Mouse (Mus musculus): ENCODE measurements at regions not wholly inside any gene's neighbourhood (a gene's known extent, or its start where the extent isn't known, plus 50 kb on each side); places are given as distances from the start of the nearest gene placed in this dataset.

DNA sequence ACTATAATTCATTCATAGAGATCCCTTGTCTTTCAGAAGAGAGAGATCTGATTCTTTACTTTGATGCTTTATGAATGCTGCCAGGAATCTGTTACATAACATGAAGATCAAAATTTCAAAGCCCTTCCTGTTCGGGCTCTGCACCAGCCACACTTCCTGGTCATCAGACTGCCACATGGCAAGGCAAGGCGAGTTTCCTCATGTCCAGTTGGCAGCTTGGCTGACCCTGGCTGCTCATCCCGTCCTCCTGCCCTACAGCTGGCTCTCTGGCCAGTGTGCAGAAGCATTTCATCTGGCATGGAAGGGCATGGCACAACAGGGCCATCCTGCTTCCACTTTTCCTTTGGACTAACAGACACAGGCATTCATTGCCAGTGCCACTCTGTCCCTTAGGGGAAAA, 292.2 kb upstream of the Slc24a5 start:
- peak; percentile 51 to 75 for DNase-seq (ENCODE audit: low spot score in 2 of 2)

DNA sequence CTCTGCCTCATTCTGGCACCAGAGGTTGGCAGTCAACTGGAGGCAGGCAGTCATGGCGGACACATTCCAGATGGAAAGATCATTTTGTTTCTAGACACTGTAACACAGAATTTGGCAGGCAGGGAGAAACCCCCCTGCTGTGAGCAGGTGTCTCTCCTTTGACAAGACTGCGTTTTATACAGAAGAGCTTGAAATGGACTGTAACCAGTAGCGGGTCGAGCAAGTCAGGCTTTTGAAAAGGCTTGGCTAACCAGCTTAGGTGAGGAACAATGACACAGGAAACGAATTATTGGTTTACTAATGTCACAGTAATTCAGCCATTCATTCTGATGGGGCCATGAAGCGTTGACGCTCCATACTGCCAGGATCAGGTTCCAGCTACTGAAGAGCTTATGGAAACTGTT, 275.3 kb upstream of the Slc24a5 start:
- DNase-seq (ENCODE audit: low spot score in 2 of 2): no peak

GRCm38 (mm10) chr2:124811709-124812108, 256.2 kb upstream of the Slc24a5 start:
- DNase-seq (ENCODE audit: low spot score in 2 of 2): no peak

- no peak for DNase-seq (ENCODE audit: low spot score in 2 of 2)
Observed at GRCm38 (mm10) chr2:124816814-124817213, 251.1 kb upstream of the Slc24a5 start.

DNA sequence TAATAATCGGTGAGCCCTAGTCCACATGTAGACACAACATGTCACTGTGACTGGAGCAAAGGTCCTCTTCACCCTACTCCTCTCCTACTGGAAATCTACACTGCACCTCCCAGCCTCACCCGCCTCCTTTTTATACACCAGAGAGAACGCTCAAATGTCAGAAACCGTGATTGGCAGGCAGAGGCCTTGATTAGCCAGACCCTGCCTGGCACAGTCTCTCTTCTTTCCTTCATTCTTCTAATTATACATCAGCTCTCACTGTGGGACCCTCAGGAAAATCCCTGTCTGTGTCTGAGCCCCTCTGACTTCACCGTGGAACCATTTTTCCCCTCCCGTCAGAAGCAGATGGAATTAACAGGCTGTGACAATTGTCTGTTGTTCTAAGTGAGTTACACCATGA, 248.1 kb upstream of the Slc24a5 start:
- DNase-seq (ENCODE audit: low spot score in 2 of 2): no peak

DNA sequence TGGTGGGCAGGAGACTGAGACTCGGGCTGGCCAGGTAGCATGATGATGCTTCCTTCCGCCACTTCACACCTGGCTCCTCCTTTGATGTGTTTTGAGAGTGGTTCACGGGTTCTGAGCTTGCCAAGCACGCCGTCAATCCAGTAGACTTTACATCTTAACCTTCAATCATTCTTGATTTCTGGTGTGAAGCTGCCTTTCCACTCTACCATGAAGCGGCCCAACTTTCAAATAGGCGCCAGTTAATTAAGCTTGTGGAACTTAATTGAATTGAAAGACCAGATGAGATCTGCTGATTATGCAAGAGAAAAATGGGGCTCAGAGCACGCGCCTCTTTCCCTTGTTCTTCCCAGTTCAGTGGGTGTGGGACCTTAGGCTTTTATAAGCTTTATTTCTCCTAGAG, 247.1 kb upstream of the Slc24a5 start:
- no peak for DNase-seq (ENCODE audit: low spot score in 2 of 2)

DNA sequence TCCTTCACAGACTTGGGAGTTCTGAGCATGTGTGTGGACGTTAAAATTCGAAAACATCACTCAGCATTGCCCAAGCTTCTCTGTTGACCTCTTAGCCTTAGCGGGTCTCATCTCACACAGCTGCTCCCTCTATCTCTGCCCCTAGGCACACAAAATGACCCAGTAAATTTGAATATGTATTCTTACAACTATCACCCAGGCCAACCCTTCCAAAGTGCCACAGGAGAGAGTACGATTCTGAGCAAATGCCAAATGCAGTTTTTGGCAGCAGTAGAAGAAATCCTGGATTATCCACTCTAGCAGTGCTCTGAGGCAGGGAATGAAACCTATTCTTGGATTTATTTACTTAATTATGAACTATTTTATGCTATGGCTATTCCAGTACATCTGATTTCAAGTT, 246.6 kb upstream of the Slc24a5 start:
- no peak for DNase-seq (ENCODE audit: low spot score in 2 of 2)

- no peak for DNase-seq (ENCODE audit: low spot score in 2 of 2)
Observed at GRCm38 (mm10) chr2:124848812-124849211, 219.1 kb upstream of the Slc24a5 start.

GRCm38 (mm10) chr2:124858504-124858903, 209.4 kb upstream of the Slc24a5 start:
- DNase-seq (ENCODE audit: low spot score in 2 of 2): peak; percentile 10 to 38

DNA sequence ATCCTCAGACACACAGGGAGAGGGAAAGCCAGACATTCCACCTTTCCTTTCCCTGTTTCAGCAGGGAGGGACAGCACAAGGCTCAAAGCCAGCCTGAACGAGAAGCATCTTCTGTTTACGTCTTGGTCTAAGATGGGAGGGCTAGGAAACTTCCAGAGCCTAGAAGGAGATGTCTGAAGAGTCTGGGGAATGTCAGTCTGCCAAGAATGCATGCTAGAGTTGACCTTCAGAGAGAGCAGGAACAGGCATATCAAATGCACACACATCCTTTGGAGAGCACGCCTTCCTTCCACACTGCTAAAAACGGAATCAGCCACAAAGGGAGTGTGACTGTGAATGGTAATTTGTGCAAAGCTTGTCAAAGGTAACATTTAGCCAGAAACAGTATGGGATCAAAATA, 179.7 kb upstream of the Slc24a5 start:
- no peak for DNase-seq (ENCODE audit: low spot score in 2 of 2)

DNA sequence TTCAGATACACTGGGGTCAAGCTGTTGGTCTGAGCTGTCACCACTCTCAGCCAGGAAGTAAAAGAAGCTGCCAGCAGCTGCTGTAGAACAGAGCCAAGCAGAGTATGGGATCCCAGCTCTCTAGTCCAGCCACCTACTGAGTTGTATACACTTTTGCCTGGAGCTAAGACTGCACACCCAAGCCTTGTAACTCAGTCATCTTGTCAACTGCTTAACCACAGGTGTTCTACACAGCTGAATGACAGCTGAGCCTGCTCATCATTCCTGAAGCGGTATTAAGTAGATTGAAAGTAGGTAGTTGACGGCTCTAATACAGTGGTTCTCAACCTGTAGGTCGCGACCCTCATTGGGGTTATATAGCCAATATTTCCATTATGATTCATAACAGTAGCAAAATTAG, 172.9 kb upstream of the Slc24a5 start:
- DNase-seq (ENCODE audit: low spot score in 2 of 2): peak in 1 of 2 experiments; percentile 29

DNA sequence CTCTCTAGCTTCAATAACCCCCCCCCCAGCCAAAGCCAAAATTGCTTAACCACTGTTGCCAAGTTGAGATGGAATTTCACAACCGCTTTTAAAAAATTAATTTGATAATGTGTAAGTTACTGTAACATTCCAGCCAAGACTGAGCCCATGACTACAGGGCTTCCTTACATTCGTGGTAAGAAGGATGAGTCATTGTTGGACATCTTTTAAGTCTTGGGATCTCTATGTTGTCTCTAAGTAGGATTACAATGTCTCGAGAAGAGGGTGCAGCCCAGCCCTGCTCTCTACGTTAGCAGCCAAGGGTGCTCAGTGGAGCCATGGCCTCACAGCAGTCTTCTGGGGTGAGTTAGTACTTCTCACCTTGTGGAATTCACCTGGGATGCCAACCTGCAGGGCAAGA, 164.4 kb upstream of the Slc24a5 start:
- no peak for DNase-seq (ENCODE audit: low spot score in 2 of 2)

- DNase-seq (ENCODE audit: low spot score in 2 of 2): no peak
Observed at GRCm38 (mm10) chr2:124905076-124905475, 162.8 kb upstream of the Slc24a5 start.

DNA sequence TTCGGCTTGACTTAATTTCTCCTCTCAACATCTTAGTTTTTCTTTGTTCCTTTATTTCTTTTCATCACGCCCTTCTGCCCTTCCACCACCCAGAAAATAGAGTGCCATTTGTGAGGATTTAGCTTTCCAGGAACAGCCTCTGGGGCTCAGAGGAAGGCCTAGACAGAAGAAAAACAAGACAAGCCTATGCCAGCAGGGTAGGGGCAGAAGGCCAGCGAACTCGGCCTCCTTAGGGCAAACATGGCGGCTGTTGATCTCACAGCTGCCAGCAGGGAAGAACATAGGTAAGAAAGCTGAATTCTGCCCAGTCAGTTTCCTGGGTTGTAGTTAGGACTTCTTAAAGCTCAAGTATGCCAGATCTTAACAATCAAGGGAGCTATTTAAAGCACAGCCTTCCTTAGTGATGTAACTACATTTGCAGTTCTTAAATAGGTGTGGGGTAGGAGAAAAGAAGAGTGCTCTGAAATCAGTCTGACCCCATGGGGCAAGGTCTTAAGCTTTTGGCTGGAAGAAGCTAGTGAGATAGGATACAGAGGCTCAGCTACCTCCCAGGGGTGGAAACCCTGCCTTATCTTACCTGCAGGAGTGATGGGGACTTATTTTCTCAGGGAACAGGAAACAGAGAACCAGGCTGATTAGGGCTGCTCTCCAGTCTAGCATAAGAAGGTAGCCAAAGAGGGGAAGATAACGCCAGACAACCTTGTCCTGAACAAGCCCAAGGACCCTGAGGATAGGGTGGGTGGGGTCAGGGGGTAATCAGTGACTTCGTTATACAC, 148.8 kb upstream of the Slc24a5 start:
- DNase-seq (ENCODE audit: low spot score in 2 of 2): no peak

DNA sequence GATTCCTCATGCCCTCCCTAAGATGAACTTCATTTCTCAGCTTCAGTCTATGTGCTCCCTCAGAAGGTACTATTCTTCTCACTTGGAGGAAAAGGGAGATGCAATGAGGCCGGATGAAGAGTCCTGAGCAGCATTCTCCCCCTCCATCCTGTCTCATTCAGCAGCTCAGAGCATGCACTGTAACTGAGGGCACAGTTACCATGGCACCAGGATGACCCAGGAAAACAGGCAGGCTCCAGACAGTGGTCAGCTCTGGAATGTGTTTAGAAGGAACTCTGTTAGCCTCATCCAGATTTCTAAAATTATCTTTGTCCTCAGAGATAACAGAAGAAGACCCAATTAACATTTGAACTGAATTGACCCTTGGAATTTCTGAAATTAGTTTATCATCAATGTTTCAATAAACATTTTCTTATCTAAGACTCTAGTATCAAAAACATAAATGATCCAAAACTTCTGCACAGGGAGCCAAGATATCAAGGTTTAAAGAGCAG, 148.1 kb upstream of the Slc24a5 start:
- DNase-seq (ENCODE audit: low spot score in 2 of 2): no peak

DNA sequence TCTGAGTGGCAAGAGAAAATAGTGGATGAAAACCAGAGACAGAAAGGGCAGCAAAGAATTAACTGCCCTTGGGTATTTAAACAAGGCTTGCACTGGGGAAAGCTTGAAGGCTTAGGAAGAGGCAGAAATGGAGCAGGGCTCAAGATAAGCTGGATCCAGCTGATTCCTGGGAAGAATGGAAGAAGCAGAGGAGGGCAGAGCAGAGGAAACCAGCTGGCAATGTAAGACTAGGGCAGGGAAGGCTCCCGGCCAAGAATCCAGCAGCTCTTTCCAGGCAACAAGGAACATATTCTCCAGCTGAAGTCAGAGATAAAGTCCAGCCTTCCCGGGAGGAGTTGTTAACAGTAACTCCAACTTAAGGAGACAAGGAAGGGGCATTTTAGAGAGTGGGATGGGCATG, 147.7 kb upstream of the Slc24a5 start:
- DNase-seq (ENCODE audit: low spot score in 2 of 2): no peak

DNA sequence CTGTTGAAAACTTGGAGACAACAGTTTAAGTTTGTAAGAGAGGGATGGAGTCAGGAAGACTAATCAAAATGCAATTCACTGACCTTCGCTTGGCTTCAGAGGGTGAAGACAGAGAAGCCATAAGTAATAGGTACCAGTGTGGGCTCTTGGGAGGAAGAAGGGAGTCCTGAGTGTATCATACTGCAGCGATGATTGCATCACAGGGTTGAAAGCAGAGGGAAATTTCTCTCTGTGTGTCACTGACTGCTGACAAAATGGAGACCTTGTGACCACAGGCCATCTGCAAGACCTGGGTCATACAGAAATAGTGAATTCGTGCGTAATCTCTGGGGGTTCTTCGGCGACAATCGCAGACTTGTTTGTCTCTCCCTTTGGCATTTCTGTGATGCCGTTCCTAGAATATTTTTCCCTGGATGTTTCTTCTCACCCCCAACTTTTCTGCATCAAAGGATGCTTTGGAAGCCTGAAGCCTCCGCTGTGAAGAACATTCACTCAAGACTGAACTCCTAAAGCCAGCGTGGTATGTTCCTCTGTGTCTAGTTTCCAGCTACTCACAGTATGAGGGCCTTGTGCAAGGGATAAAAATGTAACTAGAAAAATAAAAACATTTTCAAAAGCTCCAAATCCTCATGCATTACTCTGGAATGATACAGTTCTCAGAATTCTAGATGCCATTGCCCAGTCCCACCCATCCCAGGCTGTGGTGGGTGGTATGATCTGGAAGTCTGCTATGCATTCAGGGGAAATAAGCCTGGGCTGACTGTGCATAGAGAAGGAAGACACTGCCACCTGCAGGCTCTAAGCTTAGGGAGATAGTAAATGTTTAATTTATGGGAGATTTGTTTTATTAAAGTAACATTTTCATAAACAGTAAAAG, 139.8 kb upstream of the Slc24a5 start:
- peak; percentile 15 to 17 for DNase-seq (ENCODE audit: low spot score in 2 of 2)

DNA sequence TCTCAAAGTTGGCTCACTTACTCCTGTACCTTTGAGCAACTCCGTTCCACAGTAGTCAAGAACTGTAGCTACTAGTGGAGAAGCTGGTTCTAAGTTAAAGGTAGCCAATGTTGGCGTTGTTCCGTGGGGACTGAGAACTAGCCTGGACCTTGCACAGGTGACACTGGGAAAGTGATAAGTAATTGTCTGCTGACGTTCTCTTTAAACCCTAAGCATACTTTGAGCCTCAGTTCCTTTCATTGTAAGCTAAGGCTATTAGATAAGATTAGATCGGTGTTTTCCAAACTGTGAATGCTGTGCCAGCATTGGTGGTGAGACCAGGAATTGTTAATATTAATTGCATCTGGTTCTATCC, 139.2 kb upstream of the Slc24a5 start:
- no peak for DNase-seq (ENCODE audit: low spot score in 2 of 2)

- no peak for DNase-seq (ENCODE audit: low spot score in 2 of 2)
Observed at GRCm38 (mm10) chr2:124930719-124931118, 137.2 kb upstream of the Slc24a5 start.

GRCm38 (mm10) chr2:124932566-124932965, 135.4 kb upstream of the Slc24a5 start:
- DNase-seq (ENCODE audit: low spot score in 2 of 2): no peak

GRCm38 (mm10) chr2:124933876-124934275, 134.0 kb upstream of the Slc24a5 start:
- no peak for DNase-seq (ENCODE audit: low spot score in 2 of 2)

DNA sequence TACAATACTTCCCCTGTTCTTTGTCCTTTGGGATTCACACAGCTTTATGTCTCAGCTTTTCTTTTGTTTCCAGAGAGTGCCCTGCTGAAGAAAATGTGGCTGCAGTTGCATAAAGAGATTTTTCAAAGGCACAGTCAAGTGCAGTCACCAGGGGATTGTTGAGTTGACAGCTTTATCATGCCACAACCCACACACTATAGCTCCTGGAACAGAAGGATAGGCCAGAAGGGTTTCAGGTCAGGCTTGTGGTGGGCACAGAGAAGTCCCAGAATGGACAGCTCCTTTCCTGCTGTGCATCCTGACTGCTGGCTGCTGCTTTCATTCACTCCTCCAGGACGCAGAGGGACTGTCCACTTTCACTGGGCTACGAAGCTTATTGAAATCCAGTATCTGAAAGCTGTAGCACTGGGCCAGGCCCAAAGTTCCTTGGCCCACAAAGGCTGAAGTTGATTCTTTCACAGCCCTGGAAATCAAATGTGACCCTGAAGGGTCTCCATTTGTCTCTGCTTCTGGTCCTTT, 119.6 kb upstream of the Slc24a5 start:
- DNase-seq (ENCODE audit: low spot score in 2 of 2): no peak
